Comparison of ENCODE assay signal across 12 mouse cellular contexts in genomic region chr9:34749877-34750276, GRCm38 (mm10).
DNase-seq lines count a peak whose midpoint lies in the region; ATAC-seq and TF ChIP-seq lines count a peak whose summit lies in the region.
"Had no signal": no experiment of that assay in that cellular context is flagged by ENCODE, and none has a peak within 500 bp of the region (broad histone marks: within the 10 kb centered on the region; RNA-seq: fewer than 3 reads in every experiment).

No protein-coding gene starts in this region.

- 36% methylated on average over 4 of the region's 4 CpGs for WGBS in hindbrain, embryonic 15.5 days
- 84% methylated on average over 4 of the region's 4 CpGs for WGBS in hindbrain, embryonic 10.5 days
- 61% methylated on average over 4 of the region's 4 CpGs for WGBS in liver, embryonic 12.5 days (ENCODE audit: insufficient replicate concordance)

- DNase-seq in hindbrain, embryonic 10.5 days (ENCODE audit: low spot score) = no peak
- peak; percentile 40 for DNase-seq in Muller cell, postnatal 12 days (ENCODE audit: inconsistent ontology term)
- DNase-seq in brain, embryonic 14.5 days (ENCODE audit: low read depth) = peak; percentile 86
- DNase-seq in cerebellum, postnatal 25 days = peak; percentile 79 to 82
- DNase-seq in thymus, postnatal 14 days = no peak
- DNase-seq: adrenal gland, postnatal 36 days; gastrocnemius, adult 2 months; kidney, postnatal 10 days had no signal

- peaks cover 13% of the 10 kb centered on the region for H3K4me1 ChIP-seq in hindbrain, embryonic 15.5 days (replicated peaks)
- H3K4me1 ChIP-seq in hindbrain, embryonic 10.5 days (replicated peaks) = peaks cover 14% of the 10 kb centered on the region
- H3K4me1 ChIP-seq in liver, embryonic 12.5 days = no peaks in the 10 kb centered on the region
- H3K4me1 ChIP-seq: intestine, embryonic 15.5 days had no signal

- no peak overlapping the region for H3K27ac ChIP-seq in hindbrain, embryonic 15.5 days (replicated peaks)
- no peak overlapping the region for H3K27ac ChIP-seq in hindbrain, embryonic 10.5 days
- H3K27ac ChIP-seq in liver, embryonic 12.5 days = no peak overlapping the region
- H3K27ac ChIP-seq: gastrocnemius, adult 2 months; intestine, embryonic 15.5 days had no signal

- TF ChIP-seq POLR2A in brain, embryonic 14.5 days (IDR thresholded peaks at IDR 0.05; ENCODE audit: borderline replicate concordance, extremely low read depth, insufficient read depth, insufficient read length, poor library complexity, severe bottlenecking) = no peak

- H3K9me3 ChIP-seq in hindbrain, embryonic 15.5 days = no peaks in the 10 kb centered on the region
- no peaks in the 10 kb centered on the region for H3K9me3 ChIP-seq in hindbrain, embryonic 10.5 days
- H3K9me3 ChIP-seq in liver, embryonic 12.5 days (replicated peaks) = no peaks in the 10 kb centered on the region
- H3K9me3 ChIP-seq: heart, embryonic 12.5 days; intestine, embryonic 15.5 days had no signal

- H3K27me3 ChIP-seq in hindbrain, embryonic 15.5 days = no peaks in the 10 kb centered on the region
- no peaks in the 10 kb centered on the region for H3K27me3 ChIP-seq in hindbrain, embryonic 10.5 days (ENCODE audit: insufficient read depth, poor library complexity, severe bottlenecking)
- no peaks in the 10 kb centered on the region for H3K27me3 ChIP-seq in liver, embryonic 12.5 days (replicated peaks)
- H3K27me3 ChIP-seq: heart, embryonic 12.5 days; intestine, embryonic 15.5 days had no signal

- TF ChIP-seq CTCF in brain, embryonic 14.5 days (IDR thresholded peaks at IDR 0.05; ENCODE audit: borderline replicate concordance, extremely low read depth, insufficient read depth, insufficient read length) = no peak

- no peaks in the 10 kb centered on the region for H3K36me3 ChIP-seq in hindbrain, embryonic 15.5 days
- H3K36me3 ChIP-seq in hindbrain, embryonic 10.5 days = no peaks in the 10 kb centered on the region
- no peaks in the 10 kb centered on the region for H3K36me3 ChIP-seq in liver, embryonic 12.5 days
- H3K36me3 ChIP-seq: heart, embryonic 12.5 days; intestine, embryonic 15.5 days had no signal

- H3K9ac ChIP-seq in hindbrain, embryonic 15.5 days = no peak overlapping the region
- H3K9ac ChIP-seq in liver, embryonic 12.5 days = no peak overlapping the region
- H3K9ac ChIP-seq: heart, embryonic 12.5 days; intestine, embryonic 15.5 days had no signal

- peak; percentile 44; the same call in 1 of the 2 replicates for ATAC-seq in hindbrain, embryonic 15.5 days (ENCODE audit: low FRiP score, low read depth)
- ATAC-seq in liver, embryonic 12.5 days = no peak
- ATAC-seq: intestine, embryonic 15.5 days had no signal

- no peak overlapping the region for H3K4me2 ChIP-seq in hindbrain, embryonic 15.5 days
- no peak overlapping the region for H3K4me2 ChIP-seq in liver, embryonic 12.5 days
- H3K4me2 ChIP-seq: heart, embryonic 12.5 days; intestine, embryonic 15.5 days had no signal

- no peak overlapping the region for H3K4me3 ChIP-seq in hindbrain, embryonic 15.5 days
- no peak overlapping the region for H3K4me3 ChIP-seq in hindbrain, embryonic 10.5 days
- H3K4me3 ChIP-seq in liver, embryonic 12.5 days = no peak overlapping the region
- H3K4me3 ChIP-seq: gastrocnemius, adult 2 months; heart, embryonic 12.5 days; intestine, embryonic 15.5 days had no signal

Comparison
In these comparisons a context has a peak if more than half of its experiments do, and no peak if none do; other contexts are left out.
1. DNase-seq: peak in Muller cell, postnatal 12 days (single experiment), brain, embryonic 14.5 days (single experiment) and cerebellum, postnatal 25 days (2 of 2); none in hindbrain, embryonic 10.5 days (single experiment) and thymus, postnatal 14 days (single experiment).